Mouse (Mus musculus) kidney, postnatal 10 days (tissue): Measurements from ENCODE around the gene 6430628N08Rik.
A peak's percentile ranks its signal among the peaks of the same experiment; 100 is the strongest.

Experiments
- DNase-seq: peaks from one replicate; pipeline ENCODE4 v3.0.0; 2021; ENCODE audit warnings: mixed read lengths

Gene 6430628N08Rik

DNA sequence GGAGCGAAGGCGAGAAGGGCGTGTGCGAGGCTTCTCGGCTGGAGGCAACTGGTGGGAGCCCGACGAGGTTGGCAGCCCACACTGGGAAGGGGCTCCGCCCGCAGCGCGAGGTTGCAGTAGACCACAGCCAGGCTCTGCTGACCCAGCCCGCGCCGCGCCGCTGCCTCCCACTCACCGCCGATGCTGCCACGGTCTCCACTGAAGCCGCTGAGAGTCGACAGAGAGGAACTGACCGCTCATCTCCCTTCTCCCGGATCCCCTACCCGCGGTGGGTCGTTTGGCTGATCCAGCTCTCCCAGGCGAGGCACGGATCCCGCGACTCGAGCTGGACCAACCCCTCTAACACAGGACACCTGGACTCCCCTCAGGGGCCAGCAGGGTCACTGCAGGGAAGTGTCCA is at the start of gene 6430628N08Rik:
Gene 6430628N08Rik, plus strand, starts transcription at position 113 of the 400 bp plus-strand sequence.
- no peak for DNase-seq

DNA sequence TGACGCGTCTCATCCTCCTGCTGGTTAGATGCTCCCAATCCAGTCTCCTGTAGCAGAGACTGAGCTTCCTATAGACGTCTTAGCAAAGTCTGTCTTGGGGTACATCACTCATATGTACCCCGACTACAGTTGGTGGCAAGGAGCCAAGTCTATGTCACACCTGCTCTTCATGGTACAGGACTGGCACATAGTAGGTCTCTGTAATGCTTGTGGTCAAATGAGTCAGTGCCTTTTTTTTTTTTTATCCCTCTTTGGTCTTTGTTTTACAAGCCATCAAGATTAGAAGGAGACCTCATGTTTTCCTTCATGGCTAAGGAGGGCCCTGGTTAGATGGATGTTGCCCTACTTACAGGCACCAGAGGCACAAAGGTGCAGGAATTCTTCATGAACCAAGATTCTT is 49.6 kb upstream of the 6430628N08Rik start:
- no peak for DNase-seq

GRCm38 (mm10) chr4:115846656-115847055 is 43.8 kb upstream of the 6430628N08Rik start:
- DNase-seq = no peak

DNA sequence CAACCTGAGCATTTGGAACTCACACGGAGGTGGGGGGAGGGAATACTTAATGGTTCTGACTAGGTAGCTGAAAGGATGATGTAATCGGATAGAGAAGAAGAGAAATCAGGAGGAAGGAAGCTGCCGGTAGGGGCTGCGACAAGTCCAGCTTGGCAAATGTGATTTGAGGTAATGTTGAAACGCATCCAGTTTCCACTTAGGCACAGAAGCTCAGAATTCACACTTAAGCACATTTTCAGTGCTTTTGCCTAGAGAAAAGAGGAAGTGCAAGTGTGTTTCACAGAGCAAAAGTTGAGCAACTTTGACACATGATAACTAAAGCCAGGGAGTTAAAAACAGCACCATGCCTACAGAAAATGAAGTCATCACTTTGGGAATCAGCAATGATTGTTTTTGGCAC is 43.1 kb upstream of the 6430628N08Rik start:
- DNase-seq = no peak

- DNase-seq = no peak
Observed at GRCm38 (mm10) chr4:115848083-115848482, 42.4 kb upstream of the 6430628N08Rik start.

DNA sequence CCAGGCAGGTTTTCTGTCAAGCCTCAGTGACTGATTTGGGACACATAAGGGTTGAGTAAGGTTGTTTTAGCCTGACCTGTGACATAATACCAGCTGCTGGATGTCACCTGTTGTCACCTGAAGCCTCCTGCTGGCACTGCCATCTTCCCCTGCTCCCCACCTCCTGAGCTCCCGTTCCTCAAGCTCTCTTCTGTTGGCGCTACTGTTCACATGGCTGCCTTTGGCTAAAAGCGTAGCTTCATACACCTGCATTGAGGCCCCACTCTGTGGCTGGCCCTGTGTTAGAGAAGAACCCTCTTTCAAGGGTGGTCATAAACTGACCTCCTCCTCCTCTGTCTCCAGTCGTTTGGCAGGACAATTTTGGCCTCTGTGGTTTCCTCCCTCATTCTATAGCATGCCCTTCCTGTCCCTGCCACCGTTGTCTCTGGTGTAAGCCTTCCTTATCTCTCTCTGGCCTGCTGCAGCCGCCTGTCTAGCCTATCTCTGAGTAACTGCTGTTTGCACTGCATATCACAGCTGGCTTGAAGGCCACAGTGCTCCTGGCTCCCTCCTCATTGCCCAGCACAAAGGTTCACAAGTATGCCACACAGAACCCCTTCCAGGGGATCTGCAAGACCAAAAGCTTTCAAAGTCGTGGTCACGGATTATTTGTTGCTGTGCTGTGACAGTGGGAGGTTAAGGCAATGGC is 41.3 kb upstream of the 6430628N08Rik start:
- no peak for DNase-seq

DNA sequence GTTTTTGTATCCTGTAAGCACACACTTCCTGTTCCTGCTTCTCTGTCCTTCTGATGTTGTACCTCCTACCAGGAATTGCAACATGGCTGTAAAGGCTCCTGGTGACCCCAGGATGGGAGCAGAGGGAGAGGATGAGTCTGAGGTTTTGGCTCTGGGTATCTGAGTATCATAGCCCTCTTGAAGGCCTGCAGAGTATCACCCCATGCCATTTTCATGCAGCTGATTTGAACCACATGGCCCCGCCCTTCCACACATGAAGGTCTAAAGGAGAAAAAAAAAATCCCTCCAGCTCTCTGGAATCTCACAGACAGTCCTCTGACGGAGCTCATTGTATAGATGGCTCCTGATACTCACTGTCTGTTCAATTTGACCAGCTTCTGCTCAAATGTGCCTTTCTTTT is 40.4 kb upstream of the 6430628N08Rik start:
- DNase-seq = no peak

GRCm38 (mm10) chr4:115850631-115851030 is 39.8 kb upstream of the 6430628N08Rik start:
- DNase-seq = no peak

- no peak for DNase-seq
Observed at GRCm38 (mm10) chr4:115851569-115851968, 38.9 kb upstream of the 6430628N08Rik start.

GRCm38 (mm10) chr4:115855100-115855499 is 35.4 kb upstream of the 6430628N08Rik start:
- no peak for DNase-seq

DNA sequence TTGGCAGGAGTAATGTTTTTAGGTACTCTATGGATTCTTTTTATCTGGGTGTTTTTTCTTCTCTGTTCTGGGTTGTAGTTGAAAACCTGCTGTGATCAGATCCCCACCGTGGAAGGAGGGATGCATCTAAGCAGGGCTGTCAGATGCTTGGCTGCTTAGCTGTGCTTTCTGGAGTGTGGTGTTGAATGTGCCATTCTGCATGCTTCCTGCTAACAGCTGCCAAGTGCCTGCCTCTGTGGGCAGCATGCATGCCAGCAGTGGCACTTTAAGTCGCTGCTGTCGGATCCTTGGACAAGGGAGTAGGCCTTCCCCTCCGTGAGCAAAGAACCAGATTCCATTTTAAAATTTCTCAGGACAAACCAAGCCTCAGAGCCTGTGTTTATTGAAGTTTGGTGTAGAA is 34.9 kb upstream of the 6430628N08Rik start:
- DNase-seq = no peak

GRCm38 (mm10) chr4:115856282-115856681 is 34.2 kb upstream of the 6430628N08Rik start:
- no peak for DNase-seq

GRCm38 (mm10) chr4:115857293-115857883 is 33.1 kb upstream of the 6430628N08Rik start:
- no peak for DNase-seq

DNA sequence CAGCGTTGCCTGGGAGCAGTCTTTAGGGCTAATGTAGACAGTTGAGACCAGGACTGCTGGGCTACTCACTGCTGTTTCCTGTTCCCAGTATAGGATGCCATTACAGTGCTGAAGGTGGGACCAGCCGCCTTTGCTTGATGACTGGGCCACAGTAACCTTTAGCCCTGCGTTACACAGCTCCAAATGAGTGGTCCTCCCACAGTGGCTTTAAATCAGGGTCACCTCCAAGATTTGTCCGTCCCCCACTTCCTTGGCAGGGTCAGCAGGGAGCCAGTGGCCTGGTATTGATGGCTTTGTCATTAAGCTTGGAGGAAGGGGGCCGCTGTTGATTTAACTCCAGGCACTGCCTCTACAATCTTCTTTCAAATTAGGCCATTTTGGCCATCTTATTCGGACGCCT is 27.1 kb upstream of the 6430628N08Rik start:
- DNase-seq = no peak

- DNase-seq = no peak
Observed at GRCm38 (mm10) chr4:115863880-115864279, 26.6 kb upstream of the 6430628N08Rik start.

GRCm38 (mm10) chr4:115869512-115870210 is 20.8 kb upstream of the 6430628N08Rik start:
- DNase-seq = no peak

DNA sequence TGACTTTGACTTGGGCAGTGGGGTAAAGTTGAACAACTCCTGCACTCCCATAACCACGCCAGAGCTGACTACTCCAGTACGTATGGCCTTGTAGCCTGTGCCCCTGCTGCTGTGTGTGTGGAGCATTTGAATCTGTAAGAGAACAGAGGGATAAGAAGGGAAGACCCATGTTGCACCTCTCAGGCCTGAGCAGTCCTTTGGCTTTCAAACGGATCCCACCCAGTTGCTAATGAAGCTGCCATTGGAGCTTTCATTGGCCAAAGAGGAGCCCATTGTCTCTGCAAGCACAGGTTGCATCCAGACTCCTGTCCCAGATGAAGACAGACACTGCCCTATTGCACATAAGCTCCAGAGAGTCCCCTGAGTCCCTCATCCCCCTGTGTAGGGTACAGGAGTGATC is 17.2 kb upstream of the 6430628N08Rik start:
- no peak for DNase-seq

GRCm38 (mm10) chr4:115878216-115878678 is 12.2 kb upstream of the 6430628N08Rik start:
- DNase-seq = peak; percentile 19

DNA sequence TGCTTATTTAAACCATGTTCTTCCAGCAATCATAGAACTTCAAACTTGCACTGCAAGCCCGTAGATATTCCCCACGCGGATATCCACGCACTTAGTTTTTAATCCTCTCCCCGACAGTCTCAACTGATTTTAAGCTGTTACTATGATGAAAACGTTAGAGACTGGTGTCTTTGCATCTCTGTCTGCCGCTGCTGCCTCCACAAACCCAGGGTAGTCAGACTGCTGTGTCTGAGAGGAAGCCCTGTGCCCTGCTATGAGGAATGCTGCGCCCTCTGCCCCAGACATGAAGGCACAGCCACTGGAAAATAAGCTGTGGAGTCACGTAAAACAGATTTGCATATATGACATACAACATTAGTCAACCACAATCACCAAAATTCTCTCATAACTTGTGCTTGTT is 11.6 kb upstream of the 6430628N08Rik start:
- no peak for DNase-seq

- DNase-seq = no peak
Observed at GRCm38 (mm10) chr4:115881183-115881582, 9.3 kb upstream of the 6430628N08Rik start.

- DNase-seq = no peak
Observed at GRCm38 (mm10) chr4:115882195-115882594, 8.3 kb upstream of the 6430628N08Rik start.

DNA sequence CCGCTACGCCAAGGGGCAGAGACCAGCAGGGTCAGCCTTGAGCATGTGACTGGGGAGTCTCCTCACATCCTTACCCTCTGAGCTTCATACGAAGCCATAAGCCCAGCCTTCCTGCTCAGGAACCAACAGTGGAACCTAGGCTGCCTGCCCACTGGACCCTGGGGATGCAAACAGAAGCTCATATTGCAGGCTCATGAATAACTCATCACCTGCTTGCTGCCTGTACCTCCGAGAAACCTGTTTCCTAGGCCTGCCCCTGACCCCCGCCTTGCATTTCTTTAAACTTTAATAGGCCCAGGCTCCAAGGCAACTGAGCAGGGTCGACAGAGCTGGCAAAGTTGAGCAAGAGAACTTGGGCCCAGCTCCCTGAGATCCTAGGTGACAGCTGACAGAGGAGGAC is 6.4 kb upstream of the 6430628N08Rik start, which contains the start of gene Kncn:
Gene Kncn, plus strand, starts transcription at position 379 of the 400 bp plus-strand sequence.
- no peak for DNase-seq

DNA sequence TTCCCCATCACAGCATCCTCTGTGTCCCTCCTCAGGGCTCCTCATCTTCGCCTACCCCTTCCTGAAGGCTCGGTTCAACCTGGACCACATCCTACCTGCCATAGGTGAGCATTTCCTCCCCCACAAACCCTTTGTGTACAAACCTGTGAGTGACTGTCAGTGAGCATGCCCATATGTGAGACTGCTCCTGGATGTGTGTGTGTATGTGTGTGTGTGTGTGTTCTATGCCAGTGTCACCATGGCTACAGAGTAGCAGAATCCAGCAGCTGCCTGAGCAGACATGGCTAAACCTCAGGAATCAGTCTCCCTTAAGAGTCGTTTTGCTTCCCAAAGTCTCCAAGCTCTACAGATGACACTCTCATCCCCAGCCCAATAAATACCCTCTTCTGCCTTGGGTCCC is 4.6 kb upstream of the 6430628N08Rik start:
- no peak for DNase-seq

GRCm38 (mm10) chr4:115886875-115887274 is 3.6 kb upstream of the 6430628N08Rik start:
- DNase-seq = peak; percentile 34
